Mouse (Mus musculus): Measurements from ENCODE around the gene Rbbp9. TPM values are rescaled to one million over a fixed set of nuclear protein-coding genes. Genes with fewer than 3 reads are reported as not detected.

Rbbp9 gene
- polyA plus RNA-seq, 1 experiment from 2014 or later, result 57.7 TPM

DNA sequence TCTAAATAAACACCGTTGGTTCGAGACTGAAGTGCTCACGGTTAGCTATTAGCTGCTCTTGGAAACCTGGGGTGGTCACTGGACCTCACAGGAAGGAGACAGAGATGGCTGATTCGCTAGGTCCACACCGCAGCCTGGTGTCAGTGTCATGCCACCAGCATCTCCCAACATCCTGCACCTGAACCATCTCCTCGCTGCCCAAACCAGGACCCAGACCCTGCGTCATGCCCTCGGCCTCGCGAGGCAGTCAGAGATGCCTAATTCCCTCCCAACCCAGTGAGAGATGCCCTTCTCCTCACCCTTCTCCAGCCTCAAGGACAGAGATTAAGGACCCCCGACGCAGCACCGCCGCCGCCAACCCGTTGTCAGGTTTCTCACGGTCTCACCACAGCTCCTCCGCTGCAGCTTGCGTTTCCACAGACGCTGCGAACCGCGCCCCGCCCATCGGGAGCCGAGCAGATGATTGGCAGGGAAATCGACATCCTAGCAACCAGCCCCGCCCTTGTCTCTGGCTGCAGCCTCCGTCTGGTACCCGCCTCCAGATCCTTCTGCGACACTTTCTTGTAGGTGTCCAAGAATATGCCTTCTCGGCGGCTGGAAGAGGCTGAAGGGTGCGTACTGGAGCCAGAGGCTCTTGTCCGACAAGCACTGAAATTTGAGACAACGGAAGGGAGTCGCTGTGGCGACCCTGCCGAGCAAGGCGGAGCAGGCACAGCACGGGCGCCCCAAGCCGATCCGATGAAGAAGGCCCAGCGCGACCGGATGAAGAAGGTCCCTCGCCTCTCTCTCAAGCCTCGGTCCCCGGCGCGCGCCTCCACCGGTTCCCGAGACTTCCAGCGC lies 23.5 kb downstream of the Rbbp9 start, which contains the start of the genes Dzank1 and Polr3f:
Dzank1 (minus strand) TSS at position 434 of the 840 bp plus-strand sequence.
Polr3f (plus strand) TSS at position 738 of the 840 bp plus-strand sequence.
- Histone ChIP-seq H3K27ac (ENCODE audit: low read length) (peak within 1 kb of the TSS; percentile 97), H3K4me2 (ENCODE audit: low read length) (peak within 1 kb of the TSS; percentile 95), H3K4me3 (ENCODE audit: low read depth, low read length) (peak within 1 kb of the TSS; percentile 57), H3K36me3 (ENCODE audit: control insufficient read depth, insufficient read depth, low read length) (no peaks in the 10 kb centered on the region), H3K4me1 (ENCODE audit: control insufficient read depth, insufficient read depth, low read length) (peaks cover 23% of the 10 kb centered on the region), H3K9me3 (replicated peaks; ENCODE audit: control insufficient read depth, low read length, poor library complexity, severe bottlenecking) (no peaks in the 10 kb centered on the region), H3K9ac (ENCODE audit: low read depth, low read length) (peak within 1 kb of the TSS; percentile 66), H3K27me3 (ENCODE audit: control insufficient read depth, insufficient read depth, low read depth, low read length) (no peaks in the 10 kb centered on the region)
- under 1% methylated on average over 56 of the region's 56 CpGs for WGBS
- ATAC-seq, result peak; percentile 98

DNA sequence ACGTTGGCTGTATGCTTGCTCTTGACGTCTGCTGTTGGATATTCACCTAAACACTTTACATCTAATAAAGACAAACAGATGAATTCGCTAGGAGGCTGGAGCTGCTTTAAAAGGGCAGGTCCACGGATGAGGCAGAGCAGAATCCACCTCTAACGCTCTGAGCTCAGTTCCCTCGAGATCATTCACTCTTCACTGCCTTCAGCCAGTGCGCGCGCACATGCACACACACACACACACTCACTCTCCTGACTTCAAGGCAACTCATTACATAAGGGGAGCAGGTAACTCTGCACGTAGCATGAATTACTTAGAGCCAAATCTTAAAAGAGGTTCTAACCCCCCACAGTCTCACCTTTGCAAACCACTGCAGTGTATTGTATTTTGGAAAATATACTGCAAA lies 24.8 kb downstream of the Rbbp9 start:
- peaks cover 6% of the 10 kb centered on the region for H3K36me3 ChIP-seq (ENCODE audit: control insufficient read depth, insufficient read depth, low read length)
- H3K4me3 ChIP-seq (ENCODE audit: low read depth, low read length), result peak overlapping the region; percentile 57
- no peaks in the 10 kb centered on the region for H3K27me3 ChIP-seq (ENCODE audit: control insufficient read depth, insufficient read depth, low read depth, low read length)
- no peak overlapping the region for H3K27ac ChIP-seq (ENCODE audit: low read length)
- no peak for ATAC-seq
- no peaks in the 10 kb centered on the region for H3K9me3 ChIP-seq (replicated peaks; ENCODE audit: control insufficient read depth, low read length, poor library complexity, severe bottlenecking)
- H3K4me1 ChIP-seq (ENCODE audit: control insufficient read depth, insufficient read depth, low read length), result peaks cover 23% of the 10 kb centered on the region
- peak overlapping the region; percentile 95 for H3K4me2 ChIP-seq (ENCODE audit: low read length)
- H3K9ac ChIP-seq (ENCODE audit: low read depth, low read length), result peak overlapping the region; percentile 44; the same call in 1 of the 2 replicates
- 49% methylated on average over 10 of the region's 10 CpGs for WGBS

DNA sequence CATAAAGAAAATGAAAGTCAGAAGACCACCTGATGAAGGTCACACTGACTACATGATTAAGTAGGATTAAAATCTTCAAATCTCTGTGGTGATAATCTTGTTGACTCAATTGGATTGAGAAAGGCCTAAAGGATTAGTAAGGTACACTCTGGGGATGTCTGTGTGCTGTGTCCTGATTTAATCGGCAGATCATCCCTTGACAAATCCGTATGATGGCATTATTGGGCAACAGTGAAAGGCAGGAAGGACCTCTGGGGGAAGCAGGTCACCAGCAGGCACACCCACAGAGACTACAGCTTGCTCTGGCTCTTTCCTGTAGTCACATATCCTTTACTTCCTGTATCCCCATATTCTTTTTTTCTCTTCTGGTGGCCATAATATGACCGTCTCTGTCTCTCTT lies 30.9 kb downstream of the Rbbp9 start:
- Histone ChIP-seq H3K4me3 (ENCODE audit: low read depth, low read length) (no peak overlapping the region), H3K9ac (ENCODE audit: low read depth, low read length) (no peak overlapping the region), H3K4me1 (ENCODE audit: control insufficient read depth, insufficient read depth, low read length) (no peaks in the 10 kb centered on the region), H3K36me3 (ENCODE audit: control insufficient read depth, insufficient read depth, low read length) (peaks cover 18% of the 10 kb centered on the region), H3K9me3 (replicated peaks; ENCODE audit: control insufficient read depth, low read length, poor library complexity, severe bottlenecking) (no peaks in the 10 kb centered on the region), H3K27me3 (ENCODE audit: control insufficient read depth, insufficient read depth, low read depth, low read length) (no peaks in the 10 kb centered on the region), H3K27ac (ENCODE audit: low read length) (no peak overlapping the region), H3K4me2 (ENCODE audit: low read length) (no peak overlapping the region)
- WGBS, result 52% methylated on average over 3 of the region's 3 CpGs
- ATAC-seq, result no peak

DNA sequence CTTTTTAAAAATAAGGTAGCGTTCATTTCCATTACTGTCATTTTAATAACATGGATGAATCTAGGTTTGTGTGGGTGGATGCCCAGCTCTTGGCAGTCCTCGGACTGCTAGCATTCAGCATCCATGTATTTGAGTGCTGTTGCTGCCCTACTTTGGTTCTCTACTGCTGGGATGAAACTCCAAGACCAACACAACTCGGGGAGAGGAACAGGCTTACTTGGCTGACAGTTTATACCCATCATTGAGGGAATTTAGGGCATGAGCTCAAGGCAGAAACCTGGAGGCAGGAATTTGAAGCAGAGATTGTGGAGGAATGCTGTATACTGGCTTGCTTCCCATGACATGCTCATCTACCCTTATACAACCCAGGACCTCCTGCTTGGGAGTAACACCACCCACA lies 36.0 kb downstream of the Rbbp9 start:
- WGBS, result 87% methylated on average over 3 of the region's 3 CpGs
- Histone ChIP-seq H3K9me3 (replicated peaks; ENCODE audit: control insufficient read depth, low read length, poor library complexity, severe bottlenecking) (no peaks in the 10 kb centered on the region), H3K4me2 (ENCODE audit: low read length) (no peak overlapping the region), H3K36me3 (ENCODE audit: control insufficient read depth, insufficient read depth, low read length) (peaks cover 10% of the 10 kb centered on the region), H3K4me1 (ENCODE audit: control insufficient read depth, insufficient read depth, low read length) (no peaks in the 10 kb centered on the region), H3K9ac (ENCODE audit: low read depth, low read length) (no peak overlapping the region), H3K27me3 (ENCODE audit: control insufficient read depth, insufficient read depth, low read depth, low read length) (no peaks in the 10 kb centered on the region), H3K4me3 (ENCODE audit: low read depth, low read length) (no peak overlapping the region), H3K27ac (ENCODE audit: low read length) (no peak overlapping the region)
- no peak for ATAC-seq

DNA sequence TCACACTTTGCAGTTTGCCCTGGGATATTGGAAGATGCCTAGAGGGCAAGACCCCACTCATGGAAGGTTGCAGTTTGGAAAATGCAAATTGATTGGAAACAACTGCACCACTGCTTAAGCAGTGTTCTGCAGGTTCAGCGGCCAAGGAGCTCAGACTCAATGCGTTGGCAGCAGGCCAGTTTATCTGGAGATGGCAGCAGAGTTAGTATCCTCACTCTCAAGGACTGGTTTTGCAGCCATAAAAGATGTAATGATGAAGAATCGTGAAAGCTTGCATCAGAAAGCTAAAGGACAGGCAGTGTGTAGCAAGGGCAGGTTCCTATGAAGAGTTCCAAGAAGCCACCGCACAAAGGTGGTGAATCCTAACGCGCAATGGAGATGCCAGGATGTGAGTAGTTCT lies 48.5 kb downstream of the Rbbp9 start:
- Histone ChIP-seq H3K27ac (ENCODE audit: low read length) (no peak overlapping the region), H3K36me3 (ENCODE audit: control insufficient read depth, insufficient read depth, low read length) (peaks cover 34% of the 10 kb centered on the region), H3K9ac (ENCODE audit: low read depth, low read length) (no peak overlapping the region), H3K4me3 (ENCODE audit: low read depth, low read length) (no peak overlapping the region), H3K4me1 (ENCODE audit: control insufficient read depth, insufficient read depth, low read length) (no peaks in the 10 kb centered on the region), H3K27me3 (ENCODE audit: control insufficient read depth, insufficient read depth, low read depth, low read length) (no peaks in the 10 kb centered on the region), H3K9me3 (replicated peaks; ENCODE audit: control insufficient read depth, low read length, poor library complexity, severe bottlenecking) (no peaks in the 10 kb centered on the region), H3K4me2 (ENCODE audit: low read length) (no peak overlapping the region)
- WGBS, result 90% methylated on average over 6 of the region's 6 CpGs
- ATAC-seq, result no peak

Other genes starting within 250 kb of the Rbbp9 start
- gene Ovol2, start 218.7 kb downstream of the Rbbp9 start, polyA plus RNA-seq (2015; fragmentation: Nextera tagmentation; extraction: Ambion mirVana), result not detected in 2 replicates
- gene Kat14, start 181.9 kb downstream of the Rbbp9 start, polyA plus RNA-seq (2015; fragmentation: Nextera tagmentation; extraction: Ambion mirVana), result 26.4 and 26.9 TPM in 2 replicates
- 3.3 TPM in 1 of 2 replicates, not detected in the other for gene Pet117, start 181.9 kb downstream of the Rbbp9 start, polyA plus RNA-seq (2015; fragmentation: Nextera tagmentation; extraction: Ambion mirVana)
- gene Dzank1, start 23.5 kb downstream of the Rbbp9 start, polyA plus RNA-seq (2015; fragmentation: Nextera tagmentation; extraction: Ambion mirVana), result 18.3 and 20.4 TPM in 2 replicates
- gene Polr3f, start 23.2 kb downstream of the Rbbp9 start, polyA plus RNA-seq (2015; fragmentation: Nextera tagmentation; extraction: Ambion mirVana), result 24.3 and 26.4 TPM in 2 replicates
- 61.7 and 62.6 TPM in 2 replicates for gene Sec23b, start 5.4 kb upstream of the Rbbp9 start, polyA plus RNA-seq (2015; fragmentation: Nextera tagmentation; extraction: Ambion mirVana)
- gene Smim26, start 43.2 kb upstream of the Rbbp9 start, polyA plus RNA-seq (2015; fragmentation: Nextera tagmentation; extraction: Ambion mirVana), result 54.1 and 61.1 TPM in 2 replicates
- 155 and 178 TPM in 2 replicates for gene Dtd1, start 49.0 kb upstream of the Rbbp9 start, polyA plus RNA-seq (2015; fragmentation: Nextera tagmentation; extraction: Ambion mirVana)